In the genomic region with DNA sequence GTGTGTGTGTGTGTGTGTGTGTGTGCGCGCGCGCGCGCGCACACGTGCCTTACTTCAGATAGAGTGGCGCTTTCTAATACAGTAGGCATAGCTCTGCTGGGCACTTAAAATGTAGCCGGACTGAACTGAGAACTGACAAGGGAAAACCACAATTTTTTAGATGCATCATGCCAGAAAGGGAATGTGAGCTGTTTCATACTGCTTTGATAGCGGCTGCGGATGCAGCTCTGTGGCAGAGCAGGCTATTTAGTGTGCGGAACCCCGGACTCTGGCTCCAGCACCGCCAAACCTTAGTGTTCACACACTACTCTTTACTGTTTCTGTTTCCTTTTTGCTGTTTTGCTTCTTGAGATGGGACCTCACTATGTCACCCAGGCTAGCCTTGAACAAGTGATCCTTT, we compare ENCODE assay signal across 21 mouse cellular contexts. TPM values are rescaled to one million over a fixed set of nuclear protein-coding genes. Genes with fewer than 3 reads are reported as not detected.
DNase-seq lines count a peak whose midpoint lies in the region; ATAC-seq lines count a peak whose summit lies in the region.
"Had no signal": no experiment of that assay in that cellular context is flagged by ENCODE, and none has a peak within 500 bp of the region (broad histone marks: within the 10 kb centered on the region; RNA-seq: fewer than 3 reads in every experiment).

No protein-coding gene starts in this region.

- peak; percentile 66 for ATAC-seq in common myeloid progenitor, adult 5-6 weeks (replicated peaks; ENCODE audit: low read depth, poor library complexity, severe bottlenecking)
- ATAC-seq in megakaryocyte, adult 5-6 weeks (ENCODE audit: poor library complexity, severe bottlenecking): peak; percentile 13; the same call in 1 of the 2 replicates
- ATAC-seq in megakaryocyte progenitor cell, adult 5-6 weeks (replicated peaks; ENCODE audit: poor library complexity): peak; percentile 40
- ATAC-seq: forebrain, embryonic 13.5 days; forebrain, embryonic 15.5 days; forebrain, postnatal 0 days had no signal

- DNase-seq in induced T-regulatory cell, adult 2 months (ENCODE audit: low read depth): peak; percentile 15
- no peak for DNase-seq in right cerebral cortex, postnatal 36 days (ENCODE audit: low spot score in 2 of 2)
- no peak for DNase-seq in neural tube, embryonic 10.5 days (ENCODE audit: extremely low spot score, low spot score)
- no peak for DNase-seq in kidney, postnatal 4 days
- no peak for DNase-seq in urinary bladder, postnatal 25 days (ENCODE audit: low spot score)
- DNase-seq: adrenal gland, adult 2 months; adrenal gland, postnatal 10 days; adrenal gland, postnatal 25 days; cerebellum, adult 11 months; cerebellum, adult 2 months; cerebellum, adult 9-10 months; cerebellum, postnatal 10 days; cerebellum, postnatal 25 days; embryo, embryonic 11 days; forebrain, postnatal 0 days had no signal

RNA-seq across cellular contexts. Expression of gene Hpse, which starts 2.8 kb away (rescaled TPM):
- total RNA-seq in common myeloid progenitor, adult 5-6 weeks (2017): 11.8 and 16.7 TPM in 2 replicates
- 84.1 and 95.3 TPM in 2 replicates for total RNA-seq in megakaryocyte, adult 5-6 weeks (2015)
- total RNA-seq in megakaryocyte, adult 5-6 weeks (2017): 93.8 and 102 TPM in 2 replicates
- total RNA-seq in megakaryocyte progenitor cell, adult 5-6 weeks (2015): 20.9 and 26.2 TPM in 2 replicates
- 24.9 and 25.6 TPM in 2 replicates for total RNA-seq in megakaryocyte progenitor cell, adult 5-6 weeks (2017)
- total RNA-seq: MEL had no signal

RNA-seq across cellular contexts. Expression of gene Coq2, which starts 41.8 kb away (rescaled TPM):
- total RNA-seq in common myeloid progenitor, adult 5-6 weeks (2017): 33.9 and 37.5 TPM in 2 replicates
- 20.9 and 21.0 TPM in 2 replicates for total RNA-seq in megakaryocyte, adult 5-6 weeks (2015)
- total RNA-seq in megakaryocyte, adult 5-6 weeks (2017): 20.1 and 22.5 TPM in 2 replicates
- total RNA-seq in megakaryocyte progenitor cell, adult 5-6 weeks (2015): 41.9 and 51.4 TPM in 2 replicates
- total RNA-seq in megakaryocyte progenitor cell, adult 5-6 weeks (2017): 41.3 and 42.0 TPM in 2 replicates

Comparison
In these comparisons a context has a peak if more than half of its experiments do, and no peak if none do; other contexts are left out.
1. ATAC-seq: peak in every context shown above with its lines; median percentile 66 in common myeloid progenitor, adult 5-6 weeks; 40 in megakaryocyte progenitor cell, adult 5-6 weeks; 13 in megakaryocyte, adult 5-6 weeks.